ENCODE assay signal across 8 mouse cellular contexts in the genomic region with DNA sequence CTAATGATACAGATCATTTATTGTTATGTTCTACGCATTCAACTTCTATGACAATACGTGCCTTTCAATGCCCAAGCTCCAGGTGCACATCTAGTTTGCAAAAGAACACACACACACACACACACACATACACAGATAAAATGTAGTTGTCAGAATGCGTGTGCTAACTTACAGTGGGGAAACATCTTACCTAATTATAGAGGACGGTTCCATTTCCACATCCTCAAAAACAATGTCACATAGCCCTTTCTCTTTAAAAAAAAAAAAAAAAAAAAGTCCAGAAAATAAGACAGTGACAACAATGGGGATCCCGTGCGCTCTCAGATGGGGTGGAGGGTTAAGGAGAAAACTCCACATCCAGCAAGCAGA. TPM values are rescaled to one million over a fixed set of nuclear protein-coding genes. Genes with fewer than 3 reads are reported as not detected.
DNase-seq lines count a peak whose midpoint lies in the region; ATAC-seq and TF ChIP-seq lines count a peak whose summit lies in the region.

No protein-coding gene starts in this region.

- peaks cover 14% of the 10 kb centered on the region; the same call in 1 of the 2 replicates for H3K4me1 ChIP-seq in liver, adult 2 months (ENCODE audit: control insufficient read depth, insufficient read depth, low read length)
- peaks cover 17% of the 10 kb centered on the region for H3K4me1 ChIP-seq in embryonic facial prominence, embryonic 12.5 days
- peaks cover 6% of the 10 kb centered on the region; the same call in 1 of the 2 replicates for H3K4me1 ChIP-seq in limb, embryonic 11.5 days (ENCODE audit: control insufficient read depth, insufficient read depth, low read length)
- H3K4me1 ChIP-seq in neural tube, embryonic 15.5 days: peaks cover 32% of the 10 kb centered on the region

- no peak for TF ChIP-seq CTCF in liver, adult 2 months (IDR thresholded peaks at IDR 0.05; ENCODE audit: low read depth, low read length)

- no peak for ATAC-seq in embryonic facial prominence, embryonic 12.5 days (ENCODE audit: insufficient number of reproducible peaks, insufficient read depth, low FRiP score, low TSS enrichment)
- ATAC-seq in limb, embryonic 11.5 days (ENCODE audit: insufficient number of reproducible peaks, low FRiP score, low TSS enrichment, low read depth): no peak
- peak; percentile 1; the same call in 1 of the 2 replicates for ATAC-seq in neural tube, embryonic 15.5 days (ENCODE audit: low FRiP score)

- H3K27me3 ChIP-seq in liver, adult 2 months (ENCODE audit: control insufficient read depth, insufficient read depth, low read length): no peaks in the 10 kb centered on the region
- no peaks in the 10 kb centered on the region for H3K27me3 ChIP-seq in embryonic facial prominence, embryonic 12.5 days
- H3K27me3 ChIP-seq in limb, embryonic 11.5 days (ENCODE audit: control insufficient read depth, insufficient read depth, low read length): no peaks in the 10 kb centered on the region
- no peaks in the 10 kb centered on the region for H3K27me3 ChIP-seq in neural tube, embryonic 15.5 days (replicated peaks)

- H3K9ac ChIP-seq in liver, adult 2 months (ENCODE audit: low read depth, low read length): peak overlapping the region; percentile 99
- H3K9ac ChIP-seq in embryonic facial prominence, embryonic 12.5 days: peak overlapping the region; percentile 97
- peak overlapping the region; percentile 97 for H3K9ac ChIP-seq in limb, embryonic 11.5 days (ENCODE audit: low read length)
- H3K9ac ChIP-seq in neural tube, embryonic 15.5 days (replicated peaks): peak overlapping the region; percentile 89

- H3K36me3 ChIP-seq in liver, adult 2 months (ENCODE audit: control insufficient read depth, insufficient read depth, low read length): peaks cover 1% of the 10 kb centered on the region; the same call in 1 of the 2 replicates
- no peaks in the 10 kb centered on the region for H3K36me3 ChIP-seq in embryonic facial prominence, embryonic 12.5 days
- H3K36me3 ChIP-seq in limb, embryonic 11.5 days (ENCODE audit: control insufficient read depth, insufficient read depth, low read length): no peaks in the 10 kb centered on the region
- no peaks in the 10 kb centered on the region for H3K36me3 ChIP-seq in neural tube, embryonic 15.5 days

- no peaks in the 10 kb centered on the region for H3K9me3 ChIP-seq in embryonic facial prominence, embryonic 12.5 days
- H3K9me3 ChIP-seq in limb, embryonic 11.5 days (ENCODE audit: control insufficient read depth, low read length): no peaks in the 10 kb centered on the region
- no peaks in the 10 kb centered on the region for H3K9me3 ChIP-seq in neural tube, embryonic 15.5 days (replicated peaks)

- H3K27ac ChIP-seq in liver, adult 2 months (replicated peaks; ENCODE audit: insufficient read depth, low read depth, low read length): peak overlapping the region; percentile 93
- peak overlapping the region; percentile 98 for H3K27ac ChIP-seq in embryonic facial prominence, embryonic 12.5 days
- peak overlapping the region; percentile 91 for H3K27ac ChIP-seq in limb, embryonic 11.5 days (replicated peaks; ENCODE audit: low read depth, low read length)
- peak overlapping the region; percentile 99 for H3K27ac ChIP-seq in neural tube, embryonic 15.5 days (replicated peaks)

- H3K4me3 ChIP-seq in liver, adult 2 months (ENCODE audit: insufficient read depth, low read depth, low read length): peak overlapping the region; percentile 98
- peak overlapping the region; percentile 74 for H3K4me3 ChIP-seq in embryonic facial prominence, embryonic 12.5 days
- H3K4me3 ChIP-seq in limb, embryonic 11.5 days (ENCODE audit: low read depth, low read length): peak overlapping the region; percentile 80
- peak overlapping the region; percentile 83 for H3K4me3 ChIP-seq in neural tube, embryonic 15.5 days (replicated peaks)

- peaks cover 10% of the 10 kb centered on the region; the same call in 1 of the 2 replicates for H3K79me2 ChIP-seq in liver, adult 2 months (ENCODE audit: control insufficient read depth, insufficient read depth, low read length)

- DNase-seq in liver, adult 2 months (ENCODE audit: extremely low read depth, low read depth, low spot score): peak; percentile 46
- DNase-seq in liver: no peak
- no peak for DNase-seq in limb, embryonic 11.5 days (ENCODE audit: low spot score)
- DNase-seq in cerebellum, adult 9-10 months: no peak
- DNase-seq in adrenal gland, adult (ENCODE audit: inconsistent age in 2 of 2, low spot score in 1 of 2): no peak
- no peak for DNase-seq in adrenal gland, postnatal 36 days

- H3K4me2 ChIP-seq in embryonic facial prominence, embryonic 12.5 days (replicated peaks): peak overlapping the region; percentile 71
- peak overlapping the region; percentile 39 for H3K4me2 ChIP-seq in limb, embryonic 11.5 days (ENCODE audit: low read depth, severe bottlenecking)
- H3K4me2 ChIP-seq in neural tube, embryonic 15.5 days: peak overlapping the region; percentile 57

- no peak for TF ChIP-seq POLR2A in liver, adult 2 months (IDR thresholded peaks at IDR 0.05; ENCODE audit: extremely low read depth, insufficient read depth, low read length)

- 2% methylated on average over 6 of the region's 6 CpGs for WGBS in liver, adult 2 months
- WGBS in embryonic facial prominence, embryonic 12.5 days: 3% methylated on average over 6 of the region's 6 CpGs
- WGBS in limb, embryonic 11.5 days: 5% methylated on average over 6 of the region's 6 CpGs
- WGBS in neural tube, embryonic 15.5 days: 1% methylated on average over 6 of the region's 6 CpGs

RNA-seq across cellular contexts. Expression of a gene that starts 1.2 kb away (rescaled TPM):
- 27.8 and 30.1 TPM in 2 replicates for total RNA-seq in liver, adult 2 months (2014; rRNA removed)
- polyA plus RNA-seq in liver, adult 2 months (2012; rRNA removed): 11.2 and 12.9 TPM in 2 replicates
- 49.6 and 51.9 TPM in 2 replicates for polyA plus RNA-seq in embryonic facial prominence, embryonic 12.5 days (2016; fragmentation: Nextera tagmentation; extraction: Ambion mirVana)
- polyA plus RNA-seq in limb, embryonic 11.5 days (2014; fragmentation: Nextera tagmentation; extraction: Ambion mirVana): 53.2 and 57.2 TPM in 2 replicates
- polyA plus RNA-seq in neural tube, embryonic 15.5 days (2015; fragmentation: Nextera tagmentation; extraction: Ambion mirVana): 81.8 and 82.6 TPM in 2 replicates
- total RNA-seq in adrenal gland, postnatal 36 days (2021): 10 to 100 TPM; 52.0 to 52.3 TPM

RNA-seq across cellular contexts. Expression of a gene that starts 48.1 kb away (rescaled TPM):
- total RNA-seq in liver, adult 2 months (2014; rRNA removed): 65.2 and 100 TPM in 2 replicates
- polyA plus RNA-seq in liver, adult 2 months (2012; rRNA removed): 12.4 and 17.9 TPM in 2 replicates
- 17.2 and 19.7 TPM in 2 replicates for polyA plus RNA-seq in embryonic facial prominence, embryonic 12.5 days (2016; fragmentation: Nextera tagmentation; extraction: Ambion mirVana)
- 19.7 and 22.5 TPM in 2 replicates for polyA plus RNA-seq in limb, embryonic 11.5 days (2014; fragmentation: Nextera tagmentation; extraction: Ambion mirVana)
- 30.7 and 35.7 TPM in 2 replicates for polyA plus RNA-seq in neural tube, embryonic 15.5 days (2015; fragmentation: Nextera tagmentation; extraction: Ambion mirVana)
- 100 to 1,000 TPM; 131 to 149 TPM for total RNA-seq in adrenal gland, postnatal 36 days (2021)
